Mouse (Mus musculus): Measurements from ENCODE around the gene Smad5. TPM values are rescaled to one million over a fixed set of nuclear protein-coding genes. Genes with fewer than 3 reads are reported as not detected.

Smad5 gene
- total and polyA plus RNA-seq, 3 experiments: 19.7 to 30.3 (median 29.7) TPM

- Histone ChIP-seq H3K36me3 (ENCODE audit: control insufficient read depth, insufficient read depth, low read length) (no peaks in the 10 kb centered on the region), H3K4me3 (no peak overlapping the region), H3K4me1 (ENCODE audit: control insufficient read depth, insufficient read depth, low read length) (peaks cover 12% of the 10 kb centered on the region), H3K27ac (no peak overlapping the region), H3K79me2 (replicated peaks; ENCODE audit: control insufficient read depth, insufficient read depth, low read length) (no peaks in the 10 kb centered on the region), H3K27me3 (ENCODE audit: control insufficient read depth, insufficient read depth, low read length) (no peaks in the 10 kb centered on the region), H3K9ac (ENCODE audit: low read depth, low read length) (no peak overlapping the region)
- intact Hi-C loops (cut with DNase I): loop anchor here (5.0 kb wide), 1 partner anchor 38 kb away; the partner anchor contains the start of gene Smad5
- 56% methylated on average over 17 of the region's 17 CpGs for WGBS
- DNase-seq: no peak
- no peak for TF ChIP-seq EP300 (IDR thresholded peaks at IDR 0.05; ENCODE audit: insufficient read depth, low read depth, low read length)
- TF ChIP-seq POLR2A (IDR thresholded peaks at IDR 0.05; ENCODE audit: insufficient read depth, low read depth, low read length): no peak
- no peak for TF ChIP-seq CTCF (IDR thresholded peaks at IDR 0.05)
Observed at GRCm38 (mm10) chr13:56664256-56665170, 38.3 kb upstream of the Smad5 start.

- H3K79me2 ChIP-seq (replicated peaks; ENCODE audit: control insufficient read depth, insufficient read depth, low read length): no peaks in the 10 kb centered on the region
- no peak overlapping the region for H3K9ac ChIP-seq (ENCODE audit: low read depth, low read length)
- H3K4me3 ChIP-seq: no peak overlapping the region
- H3K4me1 ChIP-seq (ENCODE audit: control insufficient read depth, insufficient read depth, low read length): peaks cover 3% of the 10 kb centered on the region; the same call in 1 of the 2 replicates
- 35% methylated on average over 11 of the region's 11 CpGs for WGBS
- no peaks in the 10 kb centered on the region for H3K27me3 ChIP-seq (ENCODE audit: control insufficient read depth, insufficient read depth, low read length)
- no peaks in the 10 kb centered on the region for H3K36me3 ChIP-seq (ENCODE audit: control insufficient read depth, insufficient read depth, low read length)
- H3K27ac ChIP-seq: no peak overlapping the region
- DNase-seq: peak; percentile 40 to 45
- TF ChIP-seq EP300 (IDR thresholded peaks at IDR 0.05; ENCODE audit: insufficient read depth, low read depth, low read length) (no peak), POLR2A (IDR thresholded peaks at IDR 0.05; ENCODE audit: insufficient read depth, low read depth, low read length) (no peak)
- intact Hi-C loops (cut with DNase I): no loop called here
Observed at GRCm38 (mm10) chr13:56671206-56671605, 31.6 kb upstream of the Smad5 start.

GRCm38 (mm10) chr13:56677731-56678130, 25.1 kb upstream of the Smad5 start:
- Histone ChIP-seq H3K36me3 (ENCODE audit: control insufficient read depth, insufficient read depth, low read length) (no peaks in the 10 kb centered on the region), H3K27ac (no peak overlapping the region), H3K9ac (ENCODE audit: low read depth, low read length) (no peak overlapping the region), H3K4me1 (ENCODE audit: control insufficient read depth, insufficient read depth, low read length) (peaks cover 10% of the 10 kb centered on the region), H3K79me2 (replicated peaks; ENCODE audit: control insufficient read depth, insufficient read depth, low read length) (no peaks in the 10 kb centered on the region), H3K4me3 (no peak overlapping the region), H3K27me3 (ENCODE audit: control insufficient read depth, insufficient read depth, low read length) (no peaks in the 10 kb centered on the region)
- intact Hi-C loops (cut with DNase I): no loop called here
- TF ChIP-seq EP300 (IDR thresholded peaks at IDR 0.05; ENCODE audit: insufficient read depth, low read depth, low read length) (no peak), POLR2A (IDR thresholded peaks at IDR 0.05; ENCODE audit: insufficient read depth, low read depth, low read length) (no peak), CTCF (IDR thresholded peaks at IDR 0.05) (no peak)
- WGBS: 67% methylated on average over 4 of the region's 4 CpGs
- no peak for DNase-seq

- intact Hi-C loops (cut with DNase I): no loop called here
- Histone ChIP-seq H3K79me2 (replicated peaks; ENCODE audit: control insufficient read depth, insufficient read depth, low read length) (no peaks in the 10 kb centered on the region), H3K4me1 (ENCODE audit: control insufficient read depth, insufficient read depth, low read length) (peaks cover 9% of the 10 kb centered on the region), H3K27me3 (ENCODE audit: control insufficient read depth, insufficient read depth, low read length) (no peaks in the 10 kb centered on the region), H3K4me3 (no peak overlapping the region), H3K36me3 (ENCODE audit: control insufficient read depth, insufficient read depth, low read length) (no peaks in the 10 kb centered on the region), H3K27ac (peak overlapping the region; percentile 12; the same call in 1 of the 2 replicates), H3K9ac (ENCODE audit: low read depth, low read length) (no peak overlapping the region)
- DNase-seq: peak in 1 of 2 experiments; percentile 49
- TF ChIP-seq POLR2A (IDR thresholded peaks at IDR 0.05; ENCODE audit: insufficient read depth, low read depth, low read length): no peak
- TF ChIP-seq CTCF (IDR thresholded peaks at IDR 0.05): no peak
- TF ChIP-seq EP300 (IDR thresholded peaks at IDR 0.05; ENCODE audit: insufficient read depth, low read depth, low read length): no peak
- 21% methylated on average over 10 of the region's 10 CpGs for WGBS
Observed at GRCm38 (mm10) chr13:56678188-56678787, 24.5 kb upstream of the Smad5 start.

- H3K27ac ChIP-seq: peak overlapping the region; percentile 12; the same call in 1 of the 2 replicates
Observed at GRCm38 (mm10) chr13:56678826-56679504, 23.8 kb upstream of the Smad5 start.

More at GRCm38 (mm10) chr13:56678826-56679504, 23.8 kb upstream of the Smad5 start:
- Histone ChIP-seq H3K9ac (ENCODE audit: low read depth, low read length) (no peak overlapping the region), H3K27me3 (ENCODE audit: control insufficient read depth, insufficient read depth, low read length) (no peaks in the 10 kb centered on the region), H3K4me1 (ENCODE audit: control insufficient read depth, insufficient read depth, low read length) (peaks cover 9% of the 10 kb centered on the region), H3K4me3 (no peak overlapping the region), H3K36me3 (ENCODE audit: control insufficient read depth, insufficient read depth, low read length) (no peaks in the 10 kb centered on the region), H3K79me2 (replicated peaks; ENCODE audit: control insufficient read depth, insufficient read depth, low read length) (no peaks in the 10 kb centered on the region)
- intact Hi-C loops (cut with DNase I): no loop called here
- TF ChIP-seq CTCF (IDR thresholded peaks at IDR 0.05) (no peak), EP300 (IDR thresholded peaks at IDR 0.05; ENCODE audit: insufficient read depth, low read depth, low read length) (no peak), POLR2A (IDR thresholded peaks at IDR 0.05; ENCODE audit: insufficient read depth, low read depth, low read length) (no peak)
- peak in 1 of 2 experiments; percentile 26 for DNase-seq
- WGBS: 36% methylated on average over 10 of the region's 10 CpGs
